Mouse (Mus musculus) heart, postnatal 25 days (tissue): Measurements from ENCODE around the gene Elp4. TPM values are rescaled to one million over a fixed set of nuclear protein-coding genes. Genes with fewer than 3 reads are reported as not detected.

ENCODE experiments used
- DNase-seq: peaks from one replicate; pipeline ENCODE4 v3.0.0; 2022; ENCODE audit warnings: low spot score
- intact Hi-C: fragments of 180-260 bp; cut with DNase I; formaldehyde crosslinking; loops from one replicate; pipeline ENCODE4 v1.15.1; 2025
- total RNA-seq, 2 experiments: library from RNA; stranded (reverse); gene quantifications; 2 replicates each; pipeline ENCODE4 v1.2.3; 2021

Gene Elp4
- total RNA-seq, 2 experiments from 2014 or later, result 11.3 to 14.0 TPM

- DNase-seq, result no peak
- intact Hi-C loops, result no loop called here
These were observed 97.8 kb downstream of the Elp4 start for GRCm38 (mm10) chr2:105806571-105806970.

- DNase-seq, result no peak
- intact Hi-C loops, result no loop called here
These were observed 98.3 kb downstream of the Elp4 start for GRCm38 (mm10) chr2:105806047-105806446.

- intact Hi-C loops, result no loop called here
- no peak for DNase-seq
These were observed 99.2 kb downstream of the Elp4 start for GRCm38 (mm10) chr2:105805210-105805609.

GRCm38 (mm10) chr2:105804506-105804905 is 99.9 kb downstream of the Elp4 start:
- no peak for DNase-seq
- intact Hi-C loops, result no loop called here

- intact Hi-C loops, result no loop called here
- no peak for DNase-seq
These were observed 100.9 kb downstream of the Elp4 start for GRCm38 (mm10) chr2:105803427-105803826.

GRCm38 (mm10) chr2:105802902-105803301 is 101.5 kb downstream of the Elp4 start:
- no peak for DNase-seq
- intact Hi-C loops, result no loop called here

GRCm38 (mm10) chr2:105801536-105801935 is 102.8 kb downstream of the Elp4 start:
- intact Hi-C loops, result no loop called here
- no peak for DNase-seq

GRCm38 (mm10) chr2:105800694-105801093 is 103.7 kb downstream of the Elp4 start:
- intact Hi-C loops, result no loop called here
- DNase-seq, result no peak

- DNase-seq, result no peak
- intact Hi-C loops, result no loop called here
These were observed 104.5 kb downstream of the Elp4 start for GRCm38 (mm10) chr2:105799840-105800239.

- DNase-seq, result no peak
- intact Hi-C loops, result no loop called here
These were observed 106.5 kb downstream of the Elp4 start for GRCm38 (mm10) chr2:105797842-105798241.

GRCm38 (mm10) chr2:105796101-105796500 is 108.3 kb downstream of the Elp4 start:
- intact Hi-C loops, result no loop called here
- no peak for DNase-seq

GRCm38 (mm10) chr2:105792339-105793120 is 111.8 kb downstream of the Elp4 start:
- intact Hi-C loops, result no loop called here
- DNase-seq, result no peak

- intact Hi-C loops, result no loop called here
These were observed 114.4 kb downstream of the Elp4 start for GRCm38 (mm10) chr2:105789936-105790335.

GRCm38 (mm10) chr2:105787726-105788125 is 116.6 kb downstream of the Elp4 start:
- no peak for DNase-seq
- intact Hi-C loops, result no loop called here

More at GRCm38 (mm10) chr2:105789936-105790335, 114.4 kb downstream of the Elp4 start:
- no peak for DNase-seq

- intact Hi-C loops, result no loop called here
- no peak for DNase-seq
These were observed 117.4 kb downstream of the Elp4 start for GRCm38 (mm10) chr2:105786986-105787385.

GRCm38 (mm10) chr2:105782885-105783284 is 121.5 kb downstream of the Elp4 start:
- intact Hi-C loops, result no loop called here

GRCm38 (mm10) chr2:105780739-105781138 is 123.6 kb downstream of the Elp4 start:
- intact Hi-C loops, result no loop called here
- DNase-seq, result no peak

More at GRCm38 (mm10) chr2:105782885-105783284, 121.5 kb downstream of the Elp4 start:
- DNase-seq, result no peak

GRCm38 (mm10) chr2:105779320-105779891 is 125.0 kb downstream of the Elp4 start:
- intact Hi-C loops, result no loop called here
- DNase-seq, result no peak

- intact Hi-C loops, result no loop called here
- no peak for DNase-seq
These were observed 133.1 kb downstream of the Elp4 start for GRCm38 (mm10) chr2:105771314-105771713.

- intact Hi-C loops, result no loop called here
- DNase-seq, result no peak
These were observed 134.5 kb downstream of the Elp4 start for GRCm38 (mm10) chr2:105769747-105770328.

- intact Hi-C loops, result no loop called here
- DNase-seq, result no peak
These were observed 150.9 kb downstream of the Elp4 start for GRCm38 (mm10) chr2:105753512-105753911.
